Mouse (Mus musculus) macrophage (primary cell): ENCODE measurements around the gene Gm5767. TPM values are rescaled to one million over a fixed set of nuclear protein-coding genes. Genes with fewer than 3 reads are reported as not detected.

Experiments
- H3K27ac ChIP-seq: fragments of 350-480 bp; formaldehyde crosslinking; 2 replicates; pipeline ENCODE4 v1.9.0; 2021
- H3K36me3 ChIP-seq: fragments of 350-480 bp; formaldehyde crosslinking; 2 replicates; pipeline ENCODE4 v1.9.0; 2021; ENCODE audit errors: inconsistent target
- H3K4me3 ChIP-seq: fragments of 350-480 bp; formaldehyde crosslinking; 2 replicates; pipeline ENCODE4 v1.9.0; 2021; ENCODE audit errors: inconsistent target
- H3K79me2 ChIP-seq: fragments of 350-480 bp; formaldehyde crosslinking; 2 replicates; pipeline ENCODE4 v1.9.0; 2021; ENCODE audit errors: inconsistent target
- WGBS: methylation state at CpG from one replicate; pipeline ENCODE4 v1.1.7; 2026; ENCODE audit warnings: inconsistent platforms; ENCODE audit not compliant: missing documents; 5-methylcytosine and 5-hydroxymethylcytosine counted together
- polyA plus RNA-seq: library from polyadenylated mRNA; stranded (reverse); fragments of 250-400 nt; gene quantifications from 3 replicates; pipeline ENCODE4 v1.2.4, GENCODE M21; 2018; ENCODE audit warnings: inconsistent platforms

Gm5767 gene
- polyA plus RNA-seq, 1 experiment from 2014 or later, result not detected

- H3K4me3 ChIP-seq, result no peak overlapping the region
- 56% methylated on average over 2 of the region's 2 CpGs for WGBS
- no peak overlapping the region for H3K27ac ChIP-seq
- peaks cover 48% of the 10 kb centered on the region for H3K79me2 ChIP-seq
- H3K36me3 ChIP-seq, result peaks cover 26% of the 10 kb centered on the region; the same call in 1 of the 2 replicates
Measured at GRCm38 (mm10) chr16:8663022-8663421, 17.5 kb upstream of the Gm5767 start.

GRCm38 (mm10) chr16:8663606-8664539, 16.7 kb upstream of the Gm5767 start:
- Histone ChIP-seq H3K79me2 (peaks cover 57% of the 10 kb centered on the region), H3K27ac (no peak overlapping the region), H3K4me3 (no peak overlapping the region), H3K36me3 (peaks cover 25% of the 10 kb centered on the region; the same call in 1 of the 2 replicates)
- WGBS, result 93% methylated on average over 20 of the region's 24 CpGs

GRCm38 (mm10) chr16:8665367-8665766, 15.2 kb upstream of the Gm5767 start:
- Histone ChIP-seq H3K79me2 (peaks cover 72% of the 10 kb centered on the region), H3K36me3 (peaks cover 20% of the 10 kb centered on the region; the same call in 1 of the 2 replicates), H3K27ac (no peak overlapping the region), H3K4me3 (no peak overlapping the region)
- WGBS, result 98% methylated on average over 4 of the region's 5 CpGs

GRCm38 (mm10) chr16:8666452-8666851, 14.1 kb upstream of the Gm5767 start:
- H3K79me2 ChIP-seq, result peaks cover 81% of the 10 kb centered on the region
- H3K27ac ChIP-seq, result peak overlapping the region; percentile 79
- no peak overlapping the region for H3K4me3 ChIP-seq
- WGBS, result 29% methylated on average over 2 of the region's 2 CpGs
- H3K36me3 ChIP-seq, result peaks cover 12% of the 10 kb centered on the region; the same call in 1 of the 2 replicates

- WGBS, result 61% methylated on average over 7 of the region's 7 CpGs
- no peak overlapping the region for H3K4me3 ChIP-seq
Measured at GRCm38 (mm10) chr16:8667261-8667660, 13.3 kb upstream of the Gm5767 start.

GRCm38 (mm10) chr16:8667814-8668213, 12.8 kb upstream of the Gm5767 start:
- no peak overlapping the region for H3K4me3 ChIP-seq
- H3K36me3 ChIP-seq, result no peaks in the 10 kb centered on the region
- H3K27ac ChIP-seq, result peak overlapping the region; percentile 79
- peaks cover 81% of the 10 kb centered on the region for H3K79me2 ChIP-seq
- WGBS, result 95% methylated on average over 4 of the region's 4 CpGs

More at GRCm38 (mm10) chr16:8667261-8667660, 13.3 kb upstream of the Gm5767 start:
- peaks cover 81% of the 10 kb centered on the region for H3K79me2 ChIP-seq
- H3K27ac ChIP-seq, result peak overlapping the region; percentile 79
- H3K36me3 ChIP-seq, result peaks cover 4% of the 10 kb centered on the region; the same call in 1 of the 2 replicates

GRCm38 (mm10) chr16:8668386-8668785, 12.2 kb upstream of the Gm5767 start:
- 100% methylated on average over 1 of the region's 2 CpGs for WGBS
- H3K79me2 ChIP-seq, result peaks cover 79% of the 10 kb centered on the region
- H3K36me3 ChIP-seq, result no peaks in the 10 kb centered on the region
- H3K27ac ChIP-seq, result no peak overlapping the region
- no peak overlapping the region for H3K4me3 ChIP-seq

GRCm38 (mm10) chr16:8669432-8669831, 11.1 kb upstream of the Gm5767 start:
- H3K36me3 ChIP-seq, result no peaks in the 10 kb centered on the region
- H3K27ac ChIP-seq, result no peak overlapping the region
- H3K79me2 ChIP-seq, result peaks cover 68% of the 10 kb centered on the region
- no peak overlapping the region for H3K4me3 ChIP-seq
- 97% methylated on average over 5 of the region's 5 CpGs for WGBS

- Histone ChIP-seq H3K36me3 (no peaks in the 10 kb centered on the region), H3K27ac (peak overlapping the region; percentile 28; the same call in 1 of the 2 replicates), H3K4me3 (peak overlapping the region; percentile 56), H3K79me2 (peaks cover 59% of the 10 kb centered on the region)
- 61% methylated on average over 11 of the region's 15 CpGs for WGBS
Measured at GRCm38 (mm10) chr16:8670041-8671035, 10.2 kb upstream of the Gm5767 start.

- Histone ChIP-seq H3K4me3 (peak within 1 kb of the TSS; percentile 56), H3K36me3 (no peaks in the 10 kb centered on the region), H3K27ac (peak within 1 kb of the TSS; percentile 28; the same call in 1 of the 2 replicates), H3K79me2 (peaks cover 46% of the 10 kb centered on the region)
- WGBS, result 1% methylated on average over 61 of the region's 67 CpGs
Measured at GRCm38 (mm10) chr16:8671551-8672349, 8.8 kb upstream of the Gm5767 start, which contains the start of gene Carhsp1. Carhsp1 (minus strand) TSS chr16:8672155.

- under 1% methylated on average over 18 of the region's 18 CpGs for WGBS
- H3K36me3 ChIP-seq, result no peaks in the 10 kb centered on the region
- H3K4me3 ChIP-seq, result no peak overlapping the region
- H3K27ac ChIP-seq, result no peak overlapping the region
- peaks cover 40% of the 10 kb centered on the region for H3K79me2 ChIP-seq
Measured at GRCm38 (mm10) chr16:8672350-8672687, 8.3 kb upstream of the Gm5767 start.

GRCm38 (mm10) chr16:8672811-8673210, 7.8 kb upstream of the Gm5767 start:
- Histone ChIP-seq H3K4me3 (no peak overlapping the region), H3K79me2 (peaks cover 35% of the 10 kb centered on the region), H3K27ac (no peak overlapping the region), H3K36me3 (no peaks in the 10 kb centered on the region)

- H3K4me3 ChIP-seq, result no peak overlapping the region
- H3K36me3 ChIP-seq, result no peaks in the 10 kb centered on the region
- WGBS, result 35% methylated on average over 5 of the region's 6 CpGs
- no peak overlapping the region for H3K27ac ChIP-seq
- peaks cover 30% of the 10 kb centered on the region for H3K79me2 ChIP-seq
Measured at GRCm38 (mm10) chr16:8673343-8673742, 7.2 kb upstream of the Gm5767 start.

GRCm38 (mm10) chr16:8674165-8674564, 6.4 kb upstream of the Gm5767 start:
- 4% methylated on average over 8 of the region's 8 CpGs for WGBS
- H3K27ac ChIP-seq, result no peak overlapping the region
- no peak overlapping the region for H3K4me3 ChIP-seq

More at GRCm38 (mm10) chr16:8674165-8674564, 6.4 kb upstream of the Gm5767 start:
- no peaks in the 10 kb centered on the region for H3K36me3 ChIP-seq
- H3K79me2 ChIP-seq, result peaks cover 22% of the 10 kb centered on the region
